Mouse (Mus musculus): ENCODE measurements around the gene Akap6.

- no peak for TF ChIP-seq CTCF (IDR thresholded peaks at IDR 0.05; ENCODE audit: control insufficient read depth, insufficient read depth, insufficient replicate concordance, low read depth, low read length)
- no peak for TF ChIP-seq POLR2A (IDR thresholded peaks at IDR 0.05; ENCODE audit: control insufficient read depth, low read depth, low read length)
Observed at GRCm38 (mm10) chr12:53119352-53119751, 420.2 kb downstream of the Akap6 start.

Measured in testis, adult 2 months (tissue).